Comparison of ENCODE assay signal across 20 mouse cellular contexts in genomic region chr8:57348251-57348650, GRCm38 (mm10). TPM values are rescaled to one million over a fixed set of nuclear protein-coding genes. Genes with fewer than 3 reads are reported as not detected.
A peak's percentile ranks its signal among the peaks of the same experiment; 100 is the strongest.
DNase-seq lines count a peak whose midpoint lies in the region; ATAC-seq and TF ChIP-seq lines count a peak whose summit lies in the region.
"Had no signal": no experiment of that assay in that cellular context is flagged by ENCODE, and none has a peak within 500 bp of the region (broad histone marks: within the 10 kb centered on the region; RNA-seq: fewer than 3 reads in every experiment).

No protein-coding gene starts in this region.

- no peaks in the 10 kb centered on the region for H3K9me3 ChIP-seq in hindbrain, embryonic 11.5 days (ENCODE audit: control insufficient read depth, low read length)
- no peaks in the 10 kb centered on the region for H3K9me3 ChIP-seq in hindbrain, postnatal 0 days (ENCODE audit: low read length)
- H3K9me3 ChIP-seq in heart, postnatal 0 days (replicated peaks; ENCODE audit: control insufficient read depth, low read length) = no peaks in the 10 kb centered on the region
- H3K9me3 ChIP-seq: embryonic facial prominence, embryonic 15.5 days; forebrain, embryonic 12.5 days; liver, embryonic 12.5 days; lung, embryonic 15.5 days had no signal

- peak; percentile 87 for DNase-seq in heart, adult 11 months
- no peak for DNase-seq in heart, postnatal 14 days
- peak; percentile 30 for DNase-seq in hindbrain, embryonic 11.5 days (ENCODE audit: low spot score)
- no peak for DNase-seq in hindbrain, postnatal 0 days (ENCODE audit: low spot score)
- peak; percentile 13 for DNase-seq in embryo, embryonic 11 days
- DNase-seq in heart, postnatal 0 days (ENCODE audit: low spot score) = no peak
- DNase-seq in left cerebral cortex, postnatal 14 days (ENCODE audit: low spot score in 2 of 2) = no peak
- DNase-seq in layer of hippocampus, adult 9-11 months = no peak
- DNase-seq: adrenal gland, adult 2 months; cerebellum, postnatal 14 days; kidney, adult 2 months; kidney, postnatal 14 days; thymus, adult 2 months had no signal

- TF ChIP-seq EP300 in heart, postnatal 0 days (IDR thresholded peaks at IDR 0.05; ENCODE audit: low read depth) = no peak

- intact Hi-C loops in heart, postnatal 14 days (cut with DNase I) = no loop called here
- intact Hi-C loops in left cerebral cortex, postnatal 14 days (cut with DNase I) = loop anchor here (5.0 kb wide), 1 partner anchor 36 kb away; no protein-coding TSS in a partner anchor

- no peak overlapping the region for H3K4me3 ChIP-seq in hindbrain, embryonic 11.5 days (ENCODE audit: low read depth, low read length)
- no peak overlapping the region for H3K4me3 ChIP-seq in hindbrain, postnatal 0 days (ENCODE audit: low read length)
- peak overlapping the region; percentile 39 for H3K4me3 ChIP-seq in heart, postnatal 0 days (ENCODE audit: low read depth, low read length)
- H3K4me3 ChIP-seq: embryonic facial prominence, embryonic 15.5 days; forebrain, embryonic 12.5 days; liver, embryonic 12.5 days; lung, embryonic 15.5 days had no signal

- H3K4me1 ChIP-seq in hindbrain, embryonic 11.5 days (replicated peaks; ENCODE audit: control insufficient read depth, insufficient read depth, low read length) = no peaks in the 10 kb centered on the region
- H3K4me1 ChIP-seq in hindbrain, postnatal 0 days (ENCODE audit: insufficient read depth, low read length) = no peaks in the 10 kb centered on the region
- peaks cover 13% of the 10 kb centered on the region; the same call in 1 of the 2 replicates for H3K4me1 ChIP-seq in heart, postnatal 0 days (ENCODE audit: control insufficient read depth, insufficient read depth)
- H3K4me1 ChIP-seq: liver, embryonic 12.5 days had no signal

- no peak overlapping the region for H3K4me2 ChIP-seq in hindbrain, embryonic 11.5 days (replicated peaks; ENCODE audit: low read depth, low read length)
- no peak overlapping the region for H3K4me2 ChIP-seq in hindbrain, postnatal 0 days (ENCODE audit: low read depth, low read length)
- H3K4me2 ChIP-seq in heart, postnatal 0 days (ENCODE audit: low read depth, low read length) = peak overlapping the region; percentile 63
- H3K4me2 ChIP-seq: forebrain, embryonic 12.5 days; liver, embryonic 12.5 days; lung, embryonic 15.5 days had no signal

- no peak overlapping the region for H3K9ac ChIP-seq in hindbrain, embryonic 11.5 days (ENCODE audit: low read depth, low read length)
- H3K9ac ChIP-seq in hindbrain, postnatal 0 days (replicated peaks; ENCODE audit: low read length) = no peak overlapping the region
- H3K9ac ChIP-seq in heart, postnatal 0 days (replicated peaks; ENCODE audit: low read depth, low read length) = no peak overlapping the region; the same call in 1 of the 2 replicates
- H3K9ac ChIP-seq: embryonic facial prominence, embryonic 15.5 days; forebrain, embryonic 12.5 days; liver, embryonic 12.5 days; lung, embryonic 15.5 days had no signal

- peaks cover 95% of the 10 kb centered on the region for H3K27me3 ChIP-seq in hindbrain, embryonic 11.5 days (ENCODE audit: control insufficient read depth, insufficient read depth, low read length)
- peaks cover 97% of the 10 kb centered on the region for H3K27me3 ChIP-seq in hindbrain, postnatal 0 days (ENCODE audit: insufficient read depth, low read length)
- H3K27me3 ChIP-seq in heart, postnatal 0 days (ENCODE audit: control insufficient read depth, insufficient read depth, low read length) = 0 out of 2 replicates have a peak, but pooled peaks cover 8% of the 10 kb centered on the region

- H3K27ac ChIP-seq in hindbrain, embryonic 11.5 days (ENCODE audit: low read depth, low read length) = no peak overlapping the region
- no peak overlapping the region for H3K27ac ChIP-seq in hindbrain, postnatal 0 days
- H3K27ac ChIP-seq in heart, postnatal 0 days (ENCODE audit: low read depth) = no peak overlapping the region
- H3K27ac ChIP-seq: forebrain, embryonic 12.5 days; liver, embryonic 12.5 days; lung, embryonic 15.5 days; macrophage had no signal

- no peak for ATAC-seq in hindbrain, embryonic 11.5 days (ENCODE audit: low FRiP score)
- ATAC-seq in hindbrain, postnatal 0 days = no peak
- ATAC-seq in heart, postnatal 0 days (ENCODE audit: insufficient read depth, low read depth) = no peak
- ATAC-seq: hindbrain, embryonic 16.5 days; liver, embryonic 12.5 days had no signal

- H3K36me3 ChIP-seq in hindbrain, embryonic 11.5 days (ENCODE audit: control insufficient read depth, insufficient read depth, low read length) = no peaks in the 10 kb centered on the region
- no peaks in the 10 kb centered on the region for H3K36me3 ChIP-seq in hindbrain, postnatal 0 days (ENCODE audit: insufficient read depth, low read length)
- no peaks in the 10 kb centered on the region for H3K36me3 ChIP-seq in heart, postnatal 0 days (replicated peaks; ENCODE audit: control insufficient read depth, insufficient read depth, low read length)
- H3K36me3 ChIP-seq: embryonic facial prominence, embryonic 15.5 days; forebrain, embryonic 12.5 days; liver, embryonic 12.5 days; lung, embryonic 15.5 days had no signal

- TF ChIP-seq CTCF in hindbrain, postnatal 0 days (IDR thresholded peaks at IDR 0.05; ENCODE audit: low read depth) = no peak
- TF ChIP-seq CTCF in heart, postnatal 0 days (IDR thresholded peaks at IDR 0.05; ENCODE audit: low read depth) = no peak

- 8% methylated on average over 4 of the region's 4 CpGs for WGBS in hindbrain, embryonic 11.5 days
- 13% methylated on average over 4 of the region's 4 CpGs for WGBS in hindbrain, postnatal 0 days
- WGBS in heart, postnatal 0 days = 43% methylated on average over 4 of the region's 4 CpGs

RNA-seq across cellular contexts. Expression of gene Hand2, which starts 27.5 kb away (rescaled TPM):
- total RNA-seq in heart, postnatal 14 days (2021) = 10 to 100 TPM; 74.2 to 78.6 TPM
- 0.10 TPM in 1 of 2 replicates, not detected in the other for polyA plus RNA-seq in hindbrain, embryonic 11.5 days (2014; fragmentation: Nextera tagmentation; extraction: Ambion mirVana)
- not detected in 2 replicates for total RNA-seq in hindbrain, postnatal 0 days (2014; rRNA removed)
- polyA plus RNA-seq in hindbrain, postnatal 0 days (2015; fragmentation: Nextera tagmentation; extraction: Ambion mirVana) = not detected in 2 replicates
- 33.2 and 39.5 TPM in 2 replicates for total RNA-seq in heart, postnatal 0 days (2014; rRNA removed; ENCODE audit: low replicate concordance)
- polyA plus RNA-seq in heart, postnatal 0 days (2015; fragmentation: Nextera tagmentation; extraction: Ambion mirVana) = 9.9 and 11.7 TPM in 2 replicates
- total RNA-seq in left cerebral cortex, postnatal 14 days (2021) = not detected
- total RNA-seq: midbrain, postnatal 0 days had no signal
- polyA plus RNA-seq: forebrain, embryonic 12.5 days; hindbrain, embryonic 16.5 days; macrophage; midbrain, postnatal 0 days had no signal

Comparison
In these comparisons a context has a peak if more than half of its experiments do, and no peak if none do; other contexts are left out.
1. DNase-seq: peak in heart, adult 11 months (single experiment), hindbrain, embryonic 11.5 days (single experiment) and embryo, embryonic 11 days (single experiment); none in heart, postnatal 14 days (0 of 2), hindbrain, postnatal 0 days (single experiment), heart, postnatal 0 days (single experiment), left cerebral cortex, postnatal 14 days (0 of 2) and layer of hippocampus, adult 9-11 months (single experiment).
2. RNA of gene Hand2, which starts 27.5 kb away (total RNA-seq): 74.2 to 78.6 TPM in heart, postnatal 14 days and 33.2 to 39.5 TPM in heart, postnatal 0 days; not detected in hindbrain, postnatal 0 days and not detected in left cerebral cortex, postnatal 14 days; every median in the first group is over 10 times any median in the second.